Mouse (Mus musculus): Measurements from ENCODE around the gene Unc79. TPM values are rescaled to one million over a fixed set of nuclear protein-coding genes. Genes with fewer than 3 reads are reported as not detected.

The Unc79 gene
- polyA plus RNA-seq, 1 experiment from 2014 or later = 0.09 TPM

DNA sequence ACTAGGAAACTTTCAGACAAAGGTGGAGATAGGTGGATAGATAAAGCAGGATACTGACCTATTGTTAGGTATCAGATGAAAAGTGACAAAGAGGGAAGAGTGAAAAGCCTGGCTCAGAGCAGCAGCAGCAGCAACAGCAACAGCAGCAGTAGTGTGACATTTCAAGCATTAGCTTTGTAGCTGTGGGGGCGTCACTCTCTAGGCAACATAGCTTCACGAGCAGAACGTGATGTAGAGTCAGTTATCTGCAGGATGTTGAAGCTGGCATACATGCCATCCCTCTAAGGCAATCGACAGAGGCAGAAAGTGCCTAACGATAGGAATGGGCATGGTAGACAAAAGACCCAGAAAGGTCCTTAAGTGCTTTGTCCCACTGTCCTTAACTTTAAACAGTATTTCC lies 173.3 kb downstream of the Unc79 start:
- Histone ChIP-seq H3K9ac (ENCODE audit: low read depth, low read length) (no peak overlapping the region), H3K4me1 (ENCODE audit: control insufficient read depth, low read depth, low read length) (no peaks in the 10 kb centered on the region), H3K4me2 (ENCODE audit: low read depth, low read length) (no peak overlapping the region), H3K4me3 (ENCODE audit: low read depth, low read length) (no peak overlapping the region), H3K27ac (ENCODE audit: low read length) (no peak overlapping the region), H3K9me3 (replicated peaks; ENCODE audit: control insufficient read depth, low read length) (no peaks in the 10 kb centered on the region), H3K27me3 (ENCODE audit: control insufficient read depth, insufficient read depth, low read depth, low read length) (no peaks in the 10 kb centered on the region), H3K36me3 (ENCODE audit: control insufficient read depth, insufficient read depth) (no peaks in the 10 kb centered on the region)
- no peak for ATAC-seq (ENCODE audit: low read depth)
- 67% methylated on average over 5 of the region's 5 CpGs for WGBS (ENCODE audit: insufficient replicate concordance)

GRCm38 (mm10) chr12:103123861-103124260 lies 175.2 kb downstream of the Unc79 start:
- H3K36me3 ChIP-seq (ENCODE audit: control insufficient read depth, insufficient read depth) = no peaks in the 10 kb centered on the region
- H3K27ac ChIP-seq (ENCODE audit: low read length) = no peak overlapping the region
- H3K9me3 ChIP-seq (replicated peaks; ENCODE audit: control insufficient read depth, low read length) = no peaks in the 10 kb centered on the region
- ATAC-seq (ENCODE audit: low read depth) = no peak
- 48% methylated on average over 1 of the region's 1 CpGs for WGBS (ENCODE audit: insufficient replicate concordance)
- H3K27me3 ChIP-seq (ENCODE audit: control insufficient read depth, insufficient read depth, low read depth, low read length) = no peaks in the 10 kb centered on the region
- H3K4me2 ChIP-seq (ENCODE audit: low read depth, low read length) = no peak overlapping the region
- no peak overlapping the region for H3K9ac ChIP-seq (ENCODE audit: low read depth, low read length)
- no peak overlapping the region for H3K4me3 ChIP-seq (ENCODE audit: low read depth, low read length)
- H3K4me1 ChIP-seq (ENCODE audit: control insufficient read depth, low read depth, low read length) = no peaks in the 10 kb centered on the region

GRCm38 (mm10) chr12:103128914-103129313 lies 180.3 kb downstream of the Unc79 start:
- H3K9me3 ChIP-seq (replicated peaks; ENCODE audit: control insufficient read depth, low read length) = no peaks in the 10 kb centered on the region
- H3K4me1 ChIP-seq (ENCODE audit: control insufficient read depth, low read depth, low read length) = no peaks in the 10 kb centered on the region
- no peak for ATAC-seq (ENCODE audit: low read depth)
- 78% methylated on average over 6 of the region's 6 CpGs for WGBS (ENCODE audit: insufficient replicate concordance)
- H3K27me3 ChIP-seq (ENCODE audit: control insufficient read depth, insufficient read depth, low read depth, low read length) = no peaks in the 10 kb centered on the region
- no peaks in the 10 kb centered on the region for H3K36me3 ChIP-seq (ENCODE audit: control insufficient read depth, insufficient read depth)
- H3K9ac ChIP-seq (ENCODE audit: low read depth, low read length) = no peak overlapping the region
- H3K4me3 ChIP-seq (ENCODE audit: low read depth, low read length) = no peak overlapping the region
- H3K4me2 ChIP-seq (ENCODE audit: low read depth, low read length) = no peak overlapping the region
- H3K27ac ChIP-seq (ENCODE audit: low read length) = no peak overlapping the region

GRCm38 (mm10) chr12:103129395-103130248 lies 181.0 kb downstream of the Unc79 start:
- no peaks in the 10 kb centered on the region for H3K4me1 ChIP-seq (ENCODE audit: control insufficient read depth, low read depth, low read length)
- no peak for ATAC-seq (ENCODE audit: low read depth)
- WGBS (ENCODE audit: insufficient replicate concordance) = 46% methylated on average over 17 of the region's 17 CpGs

GRCm38 (mm10) chr12:103131419-103131818 lies 182.8 kb downstream of the Unc79 start:
- Histone ChIP-seq H3K4me2 (ENCODE audit: low read depth, low read length) (no peak overlapping the region), H3K27me3 (ENCODE audit: control insufficient read depth, insufficient read depth, low read depth, low read length) (no peaks in the 10 kb centered on the region), H3K4me1 (ENCODE audit: control insufficient read depth, low read depth, low read length) (no peaks in the 10 kb centered on the region), H3K36me3 (ENCODE audit: control insufficient read depth, insufficient read depth) (no peaks in the 10 kb centered on the region), H3K27ac (ENCODE audit: low read length) (no peak overlapping the region), H3K9me3 (replicated peaks; ENCODE audit: control insufficient read depth, low read length) (no peaks in the 10 kb centered on the region), H3K9ac (ENCODE audit: low read depth, low read length) (no peak overlapping the region), H3K4me3 (ENCODE audit: low read depth, low read length) (no peak overlapping the region)
- 60% methylated on average over 6 of the region's 6 CpGs for WGBS (ENCODE audit: insufficient replicate concordance)
- ATAC-seq (ENCODE audit: low read depth) = no peak

More at GRCm38 (mm10) chr12:103129395-103130248, 181.0 kb downstream of the Unc79 start:
- Histone ChIP-seq H3K27ac (ENCODE audit: low read length) (no peak overlapping the region), H3K9me3 (replicated peaks; ENCODE audit: control insufficient read depth, low read length) (no peaks in the 10 kb centered on the region), H3K4me2 (ENCODE audit: low read depth, low read length) (no peak overlapping the region), H3K4me3 (ENCODE audit: low read depth, low read length) (no peak overlapping the region), H3K9ac (ENCODE audit: low read depth, low read length) (no peak overlapping the region), H3K27me3 (ENCODE audit: control insufficient read depth, insufficient read depth, low read depth, low read length) (no peaks in the 10 kb centered on the region), H3K36me3 (ENCODE audit: control insufficient read depth, insufficient read depth) (no peaks in the 10 kb centered on the region)

DNA sequence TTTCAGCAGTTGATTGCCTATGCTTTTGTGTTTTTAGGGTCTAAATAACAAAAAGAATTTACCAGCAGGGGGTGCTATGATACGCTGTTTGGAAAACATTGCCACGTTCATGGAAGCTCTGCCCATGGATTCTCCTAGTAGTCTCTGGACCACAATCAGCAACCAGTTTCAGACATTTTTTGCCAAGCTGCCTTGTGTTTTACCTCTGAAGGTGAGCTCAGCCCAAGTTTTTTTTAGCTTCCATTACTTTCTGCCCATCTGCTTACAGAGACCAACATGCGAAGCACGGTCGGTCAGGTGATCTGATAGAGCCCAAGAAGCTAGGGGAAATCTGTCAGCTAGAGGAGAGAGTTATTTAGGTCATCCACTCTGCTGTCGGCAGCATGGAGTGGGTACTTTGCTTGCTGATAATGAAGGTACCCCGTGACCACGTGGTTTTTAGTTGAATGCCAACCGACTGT lies 193.9 kb downstream of the Unc79 start:
- Histone ChIP-seq H3K27me3 (ENCODE audit: control insufficient read depth, insufficient read depth, low read depth, low read length) (no peaks in the 10 kb centered on the region), H3K27ac (ENCODE audit: low read length) (no peak overlapping the region), H3K4me1 (ENCODE audit: control insufficient read depth, low read depth, low read length) (no peaks in the 10 kb centered on the region), H3K9me3 (replicated peaks; ENCODE audit: control insufficient read depth, low read length) (no peaks in the 10 kb centered on the region), H3K36me3 (ENCODE audit: control insufficient read depth, insufficient read depth) (no peaks in the 10 kb centered on the region), H3K9ac (ENCODE audit: low read depth, low read length) (no peak overlapping the region), H3K4me2 (ENCODE audit: low read depth, low read length) (no peak overlapping the region), H3K4me3 (ENCODE audit: low read depth, low read length) (no peak overlapping the region)
- ATAC-seq (ENCODE audit: low read depth) = no peak
- WGBS (ENCODE audit: insufficient replicate concordance) = 44% methylated on average over 9 of the region's 9 CpGs

DNA sequence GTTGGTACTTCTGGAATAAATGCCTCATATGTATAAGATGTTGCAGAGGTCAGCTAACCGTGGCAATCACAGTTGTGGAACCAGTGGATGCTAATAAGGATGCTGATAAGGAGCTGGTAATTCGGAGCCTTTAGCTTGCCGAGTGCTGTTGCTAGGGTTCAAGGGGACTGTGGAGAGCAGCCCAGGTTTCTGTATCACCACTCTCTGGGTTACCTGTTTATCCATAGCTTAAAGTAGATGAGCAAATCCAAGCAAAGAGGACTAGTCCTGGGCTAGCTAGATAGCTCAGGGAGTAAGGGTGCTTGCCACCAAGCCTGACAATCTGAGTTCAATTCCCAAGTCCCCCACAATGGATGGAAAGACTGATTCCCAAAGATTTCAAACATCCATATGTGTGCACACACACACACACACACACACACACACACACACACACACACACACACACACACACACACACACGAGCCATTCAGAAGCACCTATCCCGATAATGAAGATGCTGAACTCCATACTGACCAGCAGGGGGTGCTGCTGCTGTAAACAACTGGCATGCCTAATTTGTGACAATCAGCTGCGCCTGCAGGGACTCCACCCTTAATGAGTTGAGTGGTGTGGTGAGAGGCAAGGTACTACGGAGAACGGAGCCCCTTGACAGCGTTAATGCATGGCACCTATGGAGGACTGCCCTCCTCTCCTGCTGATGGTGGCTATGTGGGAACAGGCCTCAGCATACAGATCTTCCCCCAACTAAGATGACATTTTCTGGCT lies 195.3 kb downstream of the Unc79 start:
- Histone ChIP-seq H3K27me3 (ENCODE audit: control insufficient read depth, insufficient read depth, low read depth, low read length) (no peaks in the 10 kb centered on the region), H3K9me3 (replicated peaks; ENCODE audit: control insufficient read depth, low read length) (no peaks in the 10 kb centered on the region), H3K36me3 (ENCODE audit: control insufficient read depth, insufficient read depth) (no peaks in the 10 kb centered on the region), H3K27ac (ENCODE audit: low read length) (no peak overlapping the region), H3K4me1 (ENCODE audit: control insufficient read depth, low read depth, low read length) (no peaks in the 10 kb centered on the region), H3K4me3 (ENCODE audit: low read depth, low read length) (no peak overlapping the region), H3K4me2 (ENCODE audit: low read depth, low read length) (no peak overlapping the region), H3K9ac (ENCODE audit: low read depth, low read length) (no peak overlapping the region)
- no peak for ATAC-seq (ENCODE audit: low read depth)
- WGBS (ENCODE audit: insufficient replicate concordance) = 24% methylated on average over 9 of the region's 9 CpGs

- Histone ChIP-seq H3K9ac (ENCODE audit: low read depth, low read length) (no peak overlapping the region), H3K4me1 (ENCODE audit: control insufficient read depth, low read depth, low read length) (no peaks in the 10 kb centered on the region), H3K4me3 (ENCODE audit: low read depth, low read length) (no peak overlapping the region), H3K36me3 (ENCODE audit: control insufficient read depth, insufficient read depth) (no peaks in the 10 kb centered on the region), H3K9me3 (replicated peaks; ENCODE audit: control insufficient read depth, low read length) (0 out of 2 replicates have a peak, but pooled peaks cover 2% of the 10 kb centered on the region), H3K4me2 (ENCODE audit: low read depth, low read length) (no peak overlapping the region), H3K27ac (ENCODE audit: low read length) (no peak overlapping the region), H3K27me3 (ENCODE audit: control insufficient read depth, insufficient read depth, low read depth, low read length) (no peaks in the 10 kb centered on the region)
- ATAC-seq (ENCODE audit: low read depth) = no peak
- 47% methylated on average over 2 of the region's 2 CpGs for WGBS (ENCODE audit: insufficient replicate concordance)
Observed at GRCm38 (mm10) chr12:103150247-103150646, 201.6 kb downstream of the Unc79 start.

DNA sequence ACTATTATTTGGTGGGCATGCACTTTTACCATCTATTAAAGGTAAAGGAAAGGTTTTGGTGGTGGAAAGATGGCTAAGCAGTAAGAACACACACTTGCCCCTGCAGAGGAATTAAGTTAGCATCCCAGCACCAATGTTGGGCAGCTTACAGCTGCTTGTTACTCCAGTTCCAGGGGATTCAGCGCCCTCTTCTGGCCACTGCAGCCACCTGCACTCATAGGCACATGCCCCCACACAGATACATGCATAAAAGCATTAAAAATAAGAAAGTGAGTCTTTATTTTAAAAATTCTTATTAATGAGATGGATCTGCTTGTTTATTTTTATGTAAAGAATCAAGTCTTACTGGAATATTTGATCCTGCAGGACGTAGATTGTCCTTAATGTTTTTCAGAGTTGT lies 206.3 kb downstream of the Unc79 start:
- no peaks in the 10 kb centered on the region for H3K36me3 ChIP-seq (ENCODE audit: control insufficient read depth, insufficient read depth)
- WGBS (ENCODE audit: insufficient replicate concordance) = 42% methylated on average over 2 of the region's 2 CpGs
- H3K4me1 ChIP-seq (ENCODE audit: control insufficient read depth, low read depth, low read length) = no peaks in the 10 kb centered on the region
- H3K9ac ChIP-seq (ENCODE audit: low read depth, low read length) = no peak overlapping the region
- H3K4me2 ChIP-seq (ENCODE audit: low read depth, low read length) = no peak overlapping the region
- no peaks in the 10 kb centered on the region for H3K27me3 ChIP-seq (ENCODE audit: control insufficient read depth, insufficient read depth, low read depth, low read length)
- 0 out of 2 replicates have a peak, but pooled peaks cover 2% of the 10 kb centered on the region for H3K9me3 ChIP-seq (replicated peaks; ENCODE audit: control insufficient read depth, low read length)
- H3K4me3 ChIP-seq (ENCODE audit: low read depth, low read length) = no peak overlapping the region
- no peak overlapping the region for H3K27ac ChIP-seq (ENCODE audit: low read length)
- ATAC-seq (ENCODE audit: low read depth) = no peak

Data from liver, embryonic 16.5 days (tissue).